Mouse (Mus musculus) forebrain, embryonic 12.5 days (tissue): ENCODE measurements at regions not wholly inside any gene's neighbourhood (a gene's known extent, or its start where the extent isn't known, plus 50 kb on each side); places are given as distances from the start of the nearest gene placed in this dataset.
A peak's percentile ranks its signal among the peaks of the same experiment; 100 is the strongest.

Experiments
- ATAC-seq: fragments of 200-750 bp; cut with Nextera tagmentation; 2 replicates; pipeline ENCODE4 v1.8.0; 2017; ENCODE audit warnings: moderate TSS enrichment; ENCODE audit not compliant: low FRiP score
- H3K27ac ChIP-seq: fragments of 300-500 bp; sonication (generic); 2 replicates; pipeline ENCODE4 v1.5.1; 2016; ENCODE audit warnings: mild to moderate bottlenecking
- H3K27me3 ChIP-seq: fragments of 300-500 bp; sonication (generic); 2 replicates; pipeline ENCODE4 v1.6.1; 2016; ENCODE audit warnings: mild to moderate bottlenecking
- H3K36me3 ChIP-seq: fragments of 300-500 bp; sonication (generic); replicated peaks from 2 replicates; pipeline ENCODE4 v1.6.1; 2016; ENCODE audit warnings: mild to moderate bottlenecking
- H3K4me1 ChIP-seq: fragments of 300-500 bp; sonication (generic); 2 replicates; pipeline ENCODE4 v1.6.1; 2016
- H3K4me2 ChIP-seq: fragments of 300-500 bp; sonication (generic); 2 replicates; pipeline ENCODE4 v1.6.1; 2016; ENCODE audit warnings: mild to moderate bottlenecking, moderate library complexity
- H3K4me3 ChIP-seq: fragments of 300-500 bp; sonication (generic); replicated peaks from 2 replicates; pipeline ENCODE4 v1.5.1; 2016; ENCODE audit warnings: mild to moderate bottlenecking
- H3K9ac ChIP-seq: fragments of 300-500 bp; sonication (generic); 2 replicates; pipeline ENCODE4 v1.6.1; 2016; ENCODE audit warnings: mild to moderate bottlenecking
- H3K9me3 ChIP-seq: fragments of 300-500 bp; sonication (generic); 2 replicates; pipeline ENCODE4 v1.6.1; 2016
- WGBS: fragments of 180-500 bp; shearing (Covaris S2); methylation state at CpG from one replicate; pipeline ENCODE4 v1.1.7; 2016; 5-methylcytosine and 5-hydroxymethylcytosine counted together

GRCm38 (mm10) chr8:76230847-76231246 is 668.4 kb upstream of the Nr3c2 start:
- H3K27ac ChIP-seq: no peak overlapping the region
- H3K9me3 ChIP-seq: no peaks in the 10 kb centered on the region
- H3K27me3 ChIP-seq: no peaks in the 10 kb centered on the region
- 27% methylated on average over 1 of the region's 1 CpGs for WGBS
- no peak overlapping the region for H3K4me3 ChIP-seq
- no peak overlapping the region for H3K4me2 ChIP-seq
- H3K4me1 ChIP-seq: no peaks in the 10 kb centered on the region; the same call in 1 of the 2 replicates
- no peak for ATAC-seq
- H3K9ac ChIP-seq: no peak overlapping the region
- H3K36me3 ChIP-seq: no peaks in the 10 kb centered on the region

GRCm38 (mm10) chr8:76249194-76249593 is 650.0 kb upstream of the Nr3c2 start:
- peaks cover 5% of the 10 kb centered on the region; the same call in 1 of the 2 replicates for H3K4me1 ChIP-seq
- ATAC-seq: no peak
- H3K4me2 ChIP-seq: no peak overlapping the region
- no peak overlapping the region for H3K9ac ChIP-seq
- no peak overlapping the region for H3K4me3 ChIP-seq
- WGBS: 83% methylated on average over 3 of the region's 3 CpGs
- H3K9me3 ChIP-seq: no peaks in the 10 kb centered on the region
- no peaks in the 10 kb centered on the region for H3K27me3 ChIP-seq
- H3K27ac ChIP-seq: no peak overlapping the region
- H3K36me3 ChIP-seq: no peaks in the 10 kb centered on the region

- Histone ChIP-seq H3K27me3 (no peaks in the 10 kb centered on the region), H3K9ac (no peak overlapping the region), H3K9me3 (no peaks in the 10 kb centered on the region), H3K4me1 (peaks cover 5% of the 10 kb centered on the region; the same call in 1 of the 2 replicates), H3K4me2 (0 out of 2 replicates have a peak overlapping the region, but pooled peaks have one; percentile 2), H3K27ac (peak overlapping the region; percentile 42), H3K4me3 (no peak overlapping the region), H3K36me3 (no peaks in the 10 kb centered on the region)
- peak; percentile 88 for ATAC-seq
- 28% methylated on average over 9 of the region's 9 CpGs for WGBS
These were observed 646.9 kb upstream of the Nr3c2 start for GRCm38 (mm10) chr8:76252161-76253010.
